Mouse (Mus musculus): ENCODE data around the gene Slc25a11. TPM values are rescaled to one million over a fixed set of nuclear protein-coding genes. Genes with fewer than 3 reads are reported as not detected.
A peak's percentile ranks its signal among the peaks of the same experiment; 100 is the strongest.

The Slc25a11 gene
- total and polyA plus RNA-seq, 2 experiments: 109 to 118 TPM

GRCm38 (mm10) chr11:70610752-70611151, 36.5 kb downstream of the Slc25a11 start:
- H3K36me3 ChIP-seq (ENCODE audit: control insufficient read depth, insufficient read depth, low read length): peaks cover 6% of the 10 kb centered on the region; the same call in 1 of the 2 replicates
- no peaks in the 10 kb centered on the region for H3K79me2 ChIP-seq (ENCODE audit: control insufficient read depth, insufficient read depth, low read length)
- no peak overlapping the region for H3K4me3 ChIP-seq (ENCODE audit: insufficient read depth, low read depth, low read length)
- no peak overlapping the region for H3K27ac ChIP-seq (replicated peaks; ENCODE audit: insufficient read depth, low read depth, low read length)
- TF ChIP-seq CTCF (IDR thresholded peaks at IDR 0.05; ENCODE audit: low read depth, low read length) (no peak), POLR2A (IDR thresholded peaks at IDR 0.05; ENCODE audit: extremely low read depth, insufficient read depth, low read length) (no peak)
- WGBS: 89% methylated on average over 4 of the region's 4 CpGs
- H3K9ac ChIP-seq (ENCODE audit: low read depth, low read length): no peak overlapping the region
- H3K27me3 ChIP-seq (ENCODE audit: control insufficient read depth, insufficient read depth, low read length): no peaks in the 10 kb centered on the region
- peaks cover 3% of the 10 kb centered on the region; the same call in 1 of the 2 replicates for H3K4me1 ChIP-seq (ENCODE audit: control insufficient read depth, insufficient read depth, low read length)
- DNase-seq (ENCODE audit: extremely low read depth, low read depth, low spot score): no peak

- Histone ChIP-seq H3K27me3 (ENCODE audit: control insufficient read depth, insufficient read depth, low read length) (no peaks in the 10 kb centered on the region), H3K27ac (replicated peaks; ENCODE audit: insufficient read depth, low read depth, low read length) (no peak overlapping the region), H3K9ac (ENCODE audit: low read depth, low read length) (no peak overlapping the region), H3K4me3 (ENCODE audit: insufficient read depth, low read depth, low read length) (no peak overlapping the region), H3K79me2 (ENCODE audit: control insufficient read depth, insufficient read depth, low read length) (no peaks in the 10 kb centered on the region), H3K36me3 (ENCODE audit: control insufficient read depth, insufficient read depth, low read length) (peaks cover 6% of the 10 kb centered on the region; the same call in 1 of the 2 replicates), H3K4me1 (ENCODE audit: control insufficient read depth, insufficient read depth, low read length) (no peaks in the 10 kb centered on the region)
- 88% methylated on average over 26 of the region's 26 CpGs for WGBS
- TF ChIP-seq CTCF (IDR thresholded peaks at IDR 0.05; ENCODE audit: low read depth, low read length) (peak; percentile 68), POLR2A (IDR thresholded peaks at IDR 0.05; ENCODE audit: extremely low read depth, insufficient read depth, low read length) (no peak)
- no peak for DNase-seq (ENCODE audit: extremely low read depth, low read depth, low spot score)
Observed at GRCm38 (mm10) chr11:70608381-70609066, 38.8 kb downstream of the Slc25a11 start.

GRCm38 (mm10) chr11:70607611-70608010, 39.7 kb downstream of the Slc25a11 start:
- no peak overlapping the region for H3K27ac ChIP-seq (replicated peaks; ENCODE audit: insufficient read depth, low read depth, low read length)
- H3K36me3 ChIP-seq (ENCODE audit: control insufficient read depth, insufficient read depth, low read length): peaks cover 6% of the 10 kb centered on the region; the same call in 1 of the 2 replicates
- H3K27me3 ChIP-seq (ENCODE audit: control insufficient read depth, insufficient read depth, low read length): no peaks in the 10 kb centered on the region
- TF ChIP-seq CTCF (IDR thresholded peaks at IDR 0.05; ENCODE audit: low read depth, low read length) (no peak), POLR2A (IDR thresholded peaks at IDR 0.05; ENCODE audit: extremely low read depth, insufficient read depth, low read length) (no peak)
- no peak for DNase-seq (ENCODE audit: extremely low read depth, low read depth, low spot score)
- H3K4me1 ChIP-seq (ENCODE audit: control insufficient read depth, insufficient read depth, low read length): no peaks in the 10 kb centered on the region
- WGBS: 80% methylated on average over 9 of the region's 9 CpGs
- H3K9ac ChIP-seq (ENCODE audit: low read depth, low read length): no peak overlapping the region
- H3K79me2 ChIP-seq (ENCODE audit: control insufficient read depth, insufficient read depth, low read length): no peaks in the 10 kb centered on the region
- H3K4me3 ChIP-seq (ENCODE audit: insufficient read depth, low read depth, low read length): no peak overlapping the region

GRCm38 (mm10) chr11:70606717-70607116, 40.6 kb downstream of the Slc25a11 start:
- H3K27ac ChIP-seq (replicated peaks; ENCODE audit: insufficient read depth, low read depth, low read length): no peak overlapping the region
- H3K36me3 ChIP-seq (ENCODE audit: control insufficient read depth, insufficient read depth, low read length): peaks cover 3% of the 10 kb centered on the region; the same call in 1 of the 2 replicates
- no peak overlapping the region for H3K4me3 ChIP-seq (ENCODE audit: insufficient read depth, low read depth, low read length)
- H3K27me3 ChIP-seq (ENCODE audit: control insufficient read depth, insufficient read depth, low read length): no peaks in the 10 kb centered on the region
- no peak for DNase-seq (ENCODE audit: extremely low read depth, low read depth, low spot score)
- H3K79me2 ChIP-seq (ENCODE audit: control insufficient read depth, insufficient read depth, low read length): no peaks in the 10 kb centered on the region
- H3K4me1 ChIP-seq (ENCODE audit: control insufficient read depth, insufficient read depth, low read length): no peaks in the 10 kb centered on the region
- 93% methylated on average over 12 of the region's 12 CpGs for WGBS
- H3K9ac ChIP-seq (ENCODE audit: low read depth, low read length): no peak overlapping the region
- TF ChIP-seq CTCF (IDR thresholded peaks at IDR 0.05; ENCODE audit: low read depth, low read length) (no peak), POLR2A (IDR thresholded peaks at IDR 0.05; ENCODE audit: extremely low read depth, insufficient read depth, low read length) (no peak)

- H3K4me1 ChIP-seq (ENCODE audit: control insufficient read depth, insufficient read depth, low read length): no peaks in the 10 kb centered on the region
- H3K79me2 ChIP-seq (ENCODE audit: control insufficient read depth, insufficient read depth, low read length): no peaks in the 10 kb centered on the region
- no peaks in the 10 kb centered on the region for H3K27me3 ChIP-seq (ENCODE audit: control insufficient read depth, insufficient read depth, low read length)
- peak; percentile 59 for DNase-seq (ENCODE audit: extremely low read depth, low read depth, low spot score)
- H3K9ac ChIP-seq (ENCODE audit: low read depth, low read length): no peak overlapping the region
- H3K4me3 ChIP-seq (ENCODE audit: insufficient read depth, low read depth, low read length): no peak overlapping the region
- 68% methylated on average over 14 of the region's 14 CpGs for WGBS
- no peak overlapping the region for H3K27ac ChIP-seq (replicated peaks; ENCODE audit: insufficient read depth, low read depth, low read length)
- TF ChIP-seq POLR2A (IDR thresholded peaks at IDR 0.05; ENCODE audit: extremely low read depth, insufficient read depth, low read length): no peak
- peak; percentile 87 for TF ChIP-seq CTCF (IDR thresholded peaks at IDR 0.05; ENCODE audit: low read depth, low read length)
- peaks cover 3% of the 10 kb centered on the region; the same call in 1 of the 2 replicates for H3K36me3 ChIP-seq (ENCODE audit: control insufficient read depth, insufficient read depth, low read length)
Observed at GRCm38 (mm10) chr11:70605024-70605566, 42.2 kb downstream of the Slc25a11 start.
